Mouse (Mus musculus) heart, adult 2 months (tissue): ENCODE measurements at regions not wholly inside any gene's neighbourhood (a gene's known extent, or its start where the extent isn't known, plus 50 kb on each side); places are given as distances from the start of the nearest gene placed in this dataset.

Experiments used
- DNase-seq, 2 experiments: peaks; one replicate each; pipeline ENCODE4 v3.0.0; 2021
- H3K27ac ChIP-seq: fragments of 200-600 bp; 2 replicates; pipeline ENCODE4 v1.8.1; 2022
- H3K27me3 ChIP-seq: fragments of 200-500 bp; 2 replicates; pipeline ENCODE4 v1.6.1; 2012; ENCODE audit warnings: mild to moderate bottlenecking, low read length, inconsistent platforms, mixed read lengths; ENCODE audit not compliant: control insufficient read depth, insufficient read depth
- H3K36me3 ChIP-seq: fragments of 200-500 bp; 2 replicates; pipeline ENCODE4 v1.6.1; 2012; ENCODE audit warnings: low read length, inconsistent platforms; ENCODE audit not compliant: control insufficient read depth, insufficient read depth
- H3K4me1 ChIP-seq: fragments of 200-500 bp; 2 replicates; pipeline ENCODE4 v1.6.1; 2011; ENCODE audit warnings: low read length; ENCODE audit not compliant: control insufficient read depth, insufficient read depth
- H3K4me3 ChIP-seq: fragments of 200-600 bp; 2 replicates; pipeline ENCODE4 v1.8.1; 2022
- H3K79me2 ChIP-seq: fragments of 200-500 bp; replicated peaks from 2 replicates; pipeline ENCODE4 v1.6.1; 2012; ENCODE audit warnings: mild to moderate bottlenecking, inconsistent platforms, low read length, moderate library complexity, mixed read lengths; ENCODE audit not compliant: control insufficient read depth, insufficient read depth
- H3K9ac ChIP-seq: fragments of 200-500 bp; 2 replicates; pipeline ENCODE4 v1.6.1; 2012; ENCODE audit warnings: low read depth, mild to moderate bottlenecking, control low read depth, inconsistent platforms, low read length, mixed read lengths
- CTCF ChIP-seq: fragments of 200-600 bp; IDR thresholded peaks from 2 replicates; pipeline ENCODE4 v1.8.1; 2022; ENCODE audit warnings: antibody characterized with exemption, mild to moderate bottlenecking, moderate library complexity
- EP300 ChIP-seq: fragments of 200-500 bp; IDR thresholded peaks from 2 replicates; pipeline ENCODE4 v1.6.1; 2011; ENCODE audit warnings: low read depth, low read length, control low read depth; ENCODE audit not compliant: insufficient read depth
- POLR2A ChIP-seq: fragments of 200-500 bp; IDR thresholded peaks from 2 replicates; pipeline ENCODE4 v1.6.1; 2011; ENCODE audit warnings: mild to moderate bottlenecking, low read depth, low read length, control low read depth; ENCODE audit not compliant: insufficient read depth
- WGBS: fragments of 180-500 bp; shearing (Covaris S2); methylation state at CpG from one replicate; pipeline ENCODE4 v1.1.7; 2018; 5-methylcytosine and 5-hydroxymethylcytosine counted together
- intact Hi-C: fragments of 180-260 bp; cut with DNase I; formaldehyde crosslinking; loops from one replicate; pipeline ENCODE4 v1.15.1; 2025

GRCm38 (mm10) chr3:37909008-37909407 is 184.7 kb upstream of the Gm5148 start:
- no peaks in the 10 kb centered on the region for H3K27me3 ChIP-seq
- 88% methylated on average over 2 of the region's 2 CpGs for WGBS
- H3K4me1 ChIP-seq = peaks cover 15% of the 10 kb centered on the region
- TF ChIP-seq EP300 = no peak
- TF ChIP-seq POLR2A = no peak
- no peak for TF ChIP-seq CTCF
- no peak overlapping the region for H3K27ac ChIP-seq
- intact Hi-C loops = no loop called here
- no peak overlapping the region for H3K9ac ChIP-seq
- no peaks in the 10 kb centered on the region for H3K79me2 ChIP-seq
- DNase-seq = no peak
- no peak overlapping the region for H3K4me3 ChIP-seq
- no peaks in the 10 kb centered on the region for H3K36me3 ChIP-seq

DNA sequence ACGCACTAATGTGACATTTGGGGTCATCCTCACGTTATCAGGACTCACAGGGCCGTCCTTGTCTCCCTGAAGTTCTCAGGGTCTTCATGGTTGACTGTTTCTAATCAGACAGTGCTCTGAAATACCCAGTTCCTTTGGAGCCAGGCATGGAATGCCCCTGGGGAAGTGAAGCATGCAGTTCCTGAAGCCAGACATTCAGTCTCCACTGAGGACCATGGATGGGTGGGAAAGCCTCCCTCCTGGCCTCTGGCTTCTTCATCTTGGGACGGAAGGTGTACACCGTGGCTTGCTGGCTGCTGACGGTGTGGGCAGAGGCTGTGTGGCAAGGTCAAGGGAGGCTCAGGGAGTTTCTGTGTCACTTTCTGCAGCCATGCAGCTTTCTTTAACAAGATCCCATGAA is 184.2 kb upstream of the Gm5148 start:
- H3K4me1 ChIP-seq = peaks cover 15% of the 10 kb centered on the region
- H3K27ac ChIP-seq = no peak overlapping the region; the same call in 1 of the 2 replicates
- no peak for DNase-seq
- intact Hi-C loops = no loop called here
- H3K27me3 ChIP-seq = no peaks in the 10 kb centered on the region
- WGBS = 81% methylated on average over 6 of the region's 6 CpGs
- no peak overlapping the region for H3K9ac ChIP-seq
- H3K79me2 ChIP-seq = no peaks in the 10 kb centered on the region
- TF ChIP-seq CTCF (no peak), POLR2A (no peak), EP300 (no peak)
- no peak overlapping the region for H3K4me3 ChIP-seq
- no peaks in the 10 kb centered on the region for H3K36me3 ChIP-seq

DNA sequence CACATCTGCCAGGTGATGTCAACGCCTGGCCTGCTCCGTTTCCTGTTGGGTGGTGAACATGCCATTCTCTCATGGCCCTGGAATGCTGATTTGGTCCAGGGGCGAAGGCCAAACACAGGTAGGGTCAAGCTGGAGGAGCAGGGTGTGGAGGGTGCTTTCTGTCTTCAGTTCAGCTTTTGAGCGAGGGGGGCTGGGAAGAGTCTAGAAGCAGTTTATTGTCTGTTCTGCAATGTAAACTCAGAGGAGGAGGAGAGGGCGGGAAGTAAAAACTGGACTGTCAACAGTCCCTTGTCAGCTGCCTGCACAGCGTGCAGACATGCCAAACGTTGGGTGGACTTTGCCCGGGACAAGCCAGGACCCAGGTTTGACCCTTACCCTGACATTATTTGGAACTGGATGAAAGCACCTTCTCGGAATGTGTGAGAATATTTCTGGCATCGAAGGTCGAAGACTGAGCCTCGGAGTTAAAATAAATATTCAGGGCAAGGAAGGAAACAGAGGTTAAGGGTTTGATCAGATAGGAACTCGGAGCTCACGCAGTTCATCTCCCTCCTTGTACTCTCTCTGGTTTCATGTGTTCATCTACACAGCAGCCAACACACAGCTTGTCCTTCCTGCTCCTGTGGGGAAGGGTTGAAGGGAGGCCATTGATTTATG is 183.3 kb upstream of the Gm5148 start:
- no peak overlapping the region for H3K4me3 ChIP-seq
- H3K79me2 ChIP-seq = no peaks in the 10 kb centered on the region
- peak; percentile 62 to 68 for DNase-seq
- intact Hi-C loops = no loop called here
- H3K27me3 ChIP-seq = no peaks in the 10 kb centered on the region
- WGBS = 5% methylated on average over 14 of the region's 14 CpGs
- H3K4me1 ChIP-seq = peaks cover 20% of the 10 kb centered on the region
- H3K27ac ChIP-seq = peak overlapping the region; percentile 64
- H3K9ac ChIP-seq = no peak overlapping the region
- no peaks in the 10 kb centered on the region for H3K36me3 ChIP-seq
- TF ChIP-seq POLR2A = no peak
- TF ChIP-seq CTCF = no peak

DNA sequence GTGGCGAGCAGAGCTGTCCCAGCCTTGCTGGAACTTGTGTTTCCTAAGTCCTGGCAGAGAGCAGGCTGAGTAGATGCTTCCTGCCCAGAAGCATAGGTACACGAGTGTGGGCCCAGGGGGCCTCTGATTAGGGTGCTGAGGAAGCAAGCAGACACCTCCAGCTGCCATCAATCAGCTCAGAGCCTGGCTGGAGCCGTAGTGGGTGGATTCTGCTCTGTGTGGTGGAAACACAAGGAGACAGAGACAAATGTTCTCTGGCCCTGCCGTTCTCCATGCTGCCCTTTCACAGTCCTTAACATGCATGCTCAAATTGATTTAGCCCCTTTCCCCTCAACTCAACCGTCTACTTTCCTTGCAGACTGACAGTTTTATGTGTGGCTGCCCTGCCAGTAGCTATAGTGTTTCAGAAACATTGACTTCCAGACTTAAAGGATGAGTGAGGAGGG is 182.5 kb upstream of the Gm5148 start:
- 34% methylated on average over 5 of the region's 5 CpGs for WGBS
- no peak overlapping the region for H3K9ac ChIP-seq
- H3K79me2 ChIP-seq = no peaks in the 10 kb centered on the region
- peak; percentile 58 to 59 for DNase-seq
- no peak overlapping the region for H3K4me3 ChIP-seq
- no peaks in the 10 kb centered on the region for H3K27me3 ChIP-seq
- H3K36me3 ChIP-seq = no peaks in the 10 kb centered on the region
- peaks cover 20% of the 10 kb centered on the region for H3K4me1 ChIP-seq
- peak overlapping the region; percentile 64 for H3K27ac ChIP-seq
- TF ChIP-seq EP300 = peak; percentile 47; the same call in 1 of the 2 replicates
- no peak for TF ChIP-seq POLR2A
- intact Hi-C loops = no loop called here

- Histone ChIP-seq H3K9ac (no peak overlapping the region), H3K79me2 (no peaks in the 10 kb centered on the region), H3K4me1 (peaks cover 20% of the 10 kb centered on the region), H3K36me3 (no peaks in the 10 kb centered on the region), H3K27me3 (no peaks in the 10 kb centered on the region), H3K27ac (no peak overlapping the region), H3K4me3 (no peak overlapping the region)
- TF ChIP-seq POLR2A (no peak), EP300 (no peak), CTCF (no peak)
- WGBS = 80% methylated on average over 3 of the region's 3 CpGs
- DNase-seq = no peak
- intact Hi-C loops = no loop called here
Observed at GRCm38 (mm10) chr3:37904188-37904587, 179.9 kb upstream of the Gm5148 start.

DNA sequence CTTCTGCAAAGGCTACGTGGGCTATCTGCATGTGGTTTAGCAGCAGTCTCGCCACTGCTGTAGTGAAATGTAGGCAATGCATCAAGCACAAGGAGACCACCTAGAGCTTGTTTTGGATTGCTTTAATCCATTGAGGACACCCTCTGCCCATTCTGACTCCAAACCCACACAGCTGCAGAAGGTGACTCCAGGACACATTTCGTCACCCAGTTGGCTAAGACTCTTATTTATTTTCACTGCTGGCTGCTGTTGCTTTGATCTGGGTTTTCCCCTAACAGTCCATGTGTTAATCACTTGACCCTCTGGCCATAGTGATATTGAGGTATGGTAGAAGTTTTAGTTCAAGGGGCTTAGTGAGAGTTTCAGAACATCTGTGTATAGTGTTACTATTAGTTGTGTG is 179.2 kb upstream of the Gm5148 start:
- 60% methylated on average over 3 of the region's 3 CpGs for WGBS
- DNase-seq = peak; percentile 52 to 56
- Histone ChIP-seq H3K9ac (no peak overlapping the region), H3K4me1 (peaks cover 19% of the 10 kb centered on the region), H3K27me3 (no peaks in the 10 kb centered on the region), H3K27ac (no peak overlapping the region), H3K4me3 (no peak overlapping the region), H3K79me2 (no peaks in the 10 kb centered on the region), H3K36me3 (no peaks in the 10 kb centered on the region)
- intact Hi-C loops = no loop called here
- TF ChIP-seq EP300 = no peak
- TF ChIP-seq CTCF = no peak
- no peak for TF ChIP-seq POLR2A
